Mouse (Mus musculus): Measurements from ENCODE around the gene 9230102O04Rik. TPM values are rescaled to one million over a fixed set of nuclear protein-coding genes. Genes with fewer than 3 reads are reported as not detected.

The 9230102O04Rik gene
- total RNA-seq (2012; rRNA removed) (0.17 and 0.38 TPM in 2 replicates), total RNA-seq (2014; rRNA removed) (not detected in 2 replicates), polyA plus RNA-seq (2012; ENCODE audit: insufficient read length, low read depth) (not detected in 2 replicates)

- H3K36me3 ChIP-seq (replicated peaks in 1 of 2; ENCODE audit: control insufficient read depth in 1 of 2, insufficient read depth in 1 of 2, low read length in 1 of 2), result no peaks in the 10 kb centered on the region
- H3K4me1 ChIP-seq (ENCODE audit: control insufficient read depth in 1 of 2, insufficient read depth in 2 of 2), result peaks cover 0 to 4% of the 10 kb centered on the region in 2 experiments; a peak in 2 of 4 replicates
- H3K27me3 ChIP-seq (replicated peaks), result no peaks in the 10 kb centered on the region
- H3K9me3 ChIP-seq (replicated peaks; ENCODE audit: low read length), result no peaks in the 10 kb centered on the region
- peak within 1 kb of the TSS; percentile 84 for H3K4me2 ChIP-seq (ENCODE audit: insufficient read depth, low read depth, poor library complexity, severe bottlenecking)
- in situ Hi-C loops (cut with MboI; ENCODE audit: low pct_ligation_motif_present, low pct_unique_long_range_greater_than_20kb, low sequenced_read_pairs), result loop anchor here (5.0 to 25.0 kb wide), 2 partner anchors 118 to 427 kb away; no protein-coding TSS in a partner anchor
- dilution Hi-C loops (cut with MboI; ENCODE audit: extremely low pct_ligation_motif_present, extremely low pct_unique_long_range_greater_than_20kb, low sequenced_read_pairs), result no loop called here
- DNase-seq (ENCODE audit: extremely low read depth), result peak; percentile 38
- peak; percentile 66; the same call in 1 of the 2 replicates for TF ChIP-seq MYC (IDR thresholded peaks at IDR 0.05; ENCODE audit: low read depth, low read length)
- 0 out of 2 replicates have a peak, but pooled peaks have one; percentile 11 for TF ChIP-seq IRF4 (IDR thresholded peaks at IDR 0.05; ENCODE audit: low read depth, low read length)
- TF ChIP-seq JUND (conservative IDR thresholded peaks at IDR 0.05; ENCODE audit: low read depth, low read length), result no peak
- no peak for TF ChIP-seq TCF12 (IDR thresholded peaks at IDR 0.05; ENCODE audit: low read depth, low read length)
- TF ChIP-seq CTCF (conservative IDR thresholded peaks at IDR 0.05 in 1 of 2, IDR thresholded peaks at IDR 0.05 in 1 of 2; ENCODE audit: low read depth in 2 of 2, low read length in 2 of 2), result peak in 1 of 2 experiments; percentile 65; a peak in 2 of 4 replicates
- peak; percentile 77 for TF ChIP-seq USF2 (conservative IDR thresholded peaks at IDR 0.05; ENCODE audit: low read depth, low read length)
- TF ChIP-seq SIN3A (IDR thresholded peaks at IDR 0.05; ENCODE audit: low read length), result peak; percentile 54; the same call in 1 of the 2 replicates
- peak; percentile 39; the same call in 1 of the 2 replicates for TF ChIP-seq POLR2A (IDR thresholded peaks at IDR 0.05; ENCODE audit: low read depth, low read length)
- peak; percentile 50 for TF ChIP-seq RAD21 (IDR thresholded peaks at IDR 0.05; ENCODE audit: low read depth, low read length)
- TF ChIP-seq MAFK (IDR thresholded peaks at IDR 0.05; ENCODE audit: insufficient replicate concordance, low read length), result no peak
- TF ChIP-seq NELFE (IDR thresholded peaks at IDR 0.05; ENCODE audit: low read depth, low read length), result 0 out of 2 replicates have a peak, but pooled peaks have one; percentile 15
- TF ChIP-seq SMC3 (IDR thresholded peaks at IDR 0.05; ENCODE audit: low read depth, low read length), result peak; percentile 58
- TF ChIP-seq EP300 (IDR thresholded peaks at IDR 0.05; ENCODE audit: low read length), result no peak
- peak; percentile 81 for TF ChIP-seq ELF1 (IDR thresholded peaks at IDR 0.05; ENCODE audit: low read depth, low read length)
- TF ChIP-seq MXI1 (IDR thresholded peaks at IDR 0.05; ENCODE audit: low read depth, low read length), result 0 out of 2 replicates have a peak, but pooled peaks have one; percentile 6
- TF ChIP-seq USF1 (IDR thresholded peaks at IDR 0.05; ENCODE audit: low read depth, low read length), result peak; percentile 82
- peak; percentile 84 for TF ChIP-seq BHLHE40 (IDR thresholded peaks at IDR 0.05; ENCODE audit: low read depth, low read length)
- H3K9ac ChIP-seq (ENCODE audit: insufficient read depth, low read depth), result peak within 1 kb of the TSS; percentile 49
- H3K79me2 ChIP-seq (replicated peaks; ENCODE audit: control insufficient read depth, extremely low read depth, insufficient read depth, poor library complexity, severe bottlenecking), result no peaks in the 10 kb centered on the region
- no peak within 1 kb of the TSS for H3K27ac ChIP-seq (ENCODE audit: insufficient read depth, low read depth)
- peak within 1 kb of the TSS; percentile 40 to 63 (median 56) for H3K4me3 ChIP-seq (replicated peaks in 1 of 3; ENCODE audit: low read depth in 2 of 3, low read length in 2 of 3, poor library complexity in 1 of 3)
Observed at GRCm38 (mm10) chr2:9888913-9889650, at the start of gene 9230102O04Rik. TSS of gene 9230102O04Rik (minus strand) at chr2:9889540.

- H3K27ac ChIP-seq (ENCODE audit: insufficient read depth, low read depth), result no peak overlapping the region
- in situ Hi-C loops (cut with MboI; ENCODE audit: low pct_ligation_motif_present, low pct_unique_long_range_greater_than_20kb, low sequenced_read_pairs), result no loop called here
- H3K4me1 ChIP-seq (ENCODE audit: control insufficient read depth in 1 of 2, insufficient read depth in 2 of 2), result no peaks in the 10 kb centered on the region
- H3K27me3 ChIP-seq (replicated peaks), result no peaks in the 10 kb centered on the region
- dilution Hi-C loops (cut with MboI; ENCODE audit: extremely low pct_ligation_motif_present, extremely low pct_unique_long_range_greater_than_20kb, low sequenced_read_pairs), result no loop called here
- H3K36me3 ChIP-seq (replicated peaks in 1 of 2; ENCODE audit: control insufficient read depth in 1 of 2, insufficient read depth in 1 of 2, low read length in 1 of 2), result peaks cover 8 to 48% of the 10 kb centered on the region in 2 experiments
- DNase-seq (ENCODE audit: extremely low read depth), result no peak
- H3K4me2 ChIP-seq (ENCODE audit: insufficient read depth, low read depth, poor library complexity, severe bottlenecking), result no peak overlapping the region
- no peaks in the 10 kb centered on the region for H3K9me3 ChIP-seq (replicated peaks; ENCODE audit: low read length)
- H3K9ac ChIP-seq (ENCODE audit: insufficient read depth, low read depth), result no peak overlapping the region
- no peak overlapping the region for H3K4me3 ChIP-seq (replicated peaks in 1 of 3; ENCODE audit: low read depth in 2 of 3, low read length in 2 of 3, poor library complexity in 1 of 3)
- no peaks in the 10 kb centered on the region for H3K79me2 ChIP-seq (replicated peaks; ENCODE audit: control insufficient read depth, extremely low read depth, insufficient read depth, poor library complexity, severe bottlenecking)
- TF ChIP-seq ETS1 (conservative IDR thresholded peaks at IDR 0.05; ENCODE audit: low read depth, low read length) (no peak), KAT2A (IDR thresholded peaks at IDR 0.05; ENCODE audit: insufficient replicate concordance, low read length) (no peak), NRF1 (IDR thresholded peaks at IDR 0.05; ENCODE audit: low read depth, low read length) (no peak), POLR2A (IDR thresholded peaks at IDR 0.05; ENCODE audit: low read depth, low read length) (no peak), JUND (conservative IDR thresholded peaks at IDR 0.05; ENCODE audit: low read depth, low read length) (no peak)
Observed at GRCm38 (mm10) chr2:9935965-9936364, 46.6 kb upstream of the 9230102O04Rik start.
